Mouse (Mus musculus): ENCODE results near the gene Ptgfrn. TPM values are rescaled to one million over a fixed set of nuclear protein-coding genes. Genes with fewer than 3 reads are reported as not detected.

Gene Ptgfrn
- polyA plus RNA-seq, 1 experiment from 2014 or later: 10.0 TPM

Other genes with a start within 250 kb of the Ptgfrn start
- gene Trim45, start 188.1 kb downstream of the Ptgfrn start, polyA plus RNA-seq (2014; fragmentation: Nextera tagmentation; extraction: Ambion mirVana): 2.5 and 2.6 TPM in 2 replicates
- gene Ttf2, start 140.6 kb downstream of the Ptgfrn start, polyA plus RNA-seq (2014; fragmentation: Nextera tagmentation; extraction: Ambion mirVana): 11.8 and 12.2 TPM in 2 replicates
- 0.27 and 0.62 TPM in 2 replicates for gene Cd101, start 80.7 kb downstream of the Ptgfrn start, polyA plus RNA-seq (2014; fragmentation: Nextera tagmentation; extraction: Ambion mirVana)
- gene Cd2, start 177.7 kb upstream of the Ptgfrn start, polyA plus RNA-seq (2014; fragmentation: Nextera tagmentation; extraction: Ambion mirVana): not detected in 2 replicates

Data from heart, embryonic 14.5 days (tissue).